Mouse (Mus musculus): ENCODE data around the gene Gm49711.
A peak's percentile ranks its signal among the peaks of the same experiment; 100 is the strongest.
"Not testable (repeated sequence)": the region's sequence is repeated elsewhere in the genome, so short reads cannot be mapped to it uniquely, and the experiment has no call there.

The Gm49711 gene

DNA sequence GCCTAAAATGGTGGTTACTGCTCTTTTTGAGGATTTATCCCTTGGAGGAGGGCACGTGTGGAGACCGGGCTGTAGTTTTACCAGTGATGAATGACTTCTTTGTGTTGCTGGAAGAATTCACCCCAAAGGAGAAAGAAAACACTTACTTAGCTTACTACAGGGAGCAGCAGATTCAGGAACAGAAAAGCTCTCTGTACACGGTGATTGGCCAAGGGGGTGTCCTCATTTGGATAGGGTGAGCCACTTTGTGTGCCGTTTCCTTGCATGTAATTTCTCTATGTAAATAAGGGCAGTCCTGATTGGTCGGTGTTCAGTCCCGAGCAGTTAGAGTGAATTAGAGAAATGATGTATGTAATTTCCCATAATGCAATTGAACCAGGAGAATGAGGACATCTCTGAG, 137.0 kb downstream of the Gm49711 start:
- DNase-seq = no peak

DNA sequence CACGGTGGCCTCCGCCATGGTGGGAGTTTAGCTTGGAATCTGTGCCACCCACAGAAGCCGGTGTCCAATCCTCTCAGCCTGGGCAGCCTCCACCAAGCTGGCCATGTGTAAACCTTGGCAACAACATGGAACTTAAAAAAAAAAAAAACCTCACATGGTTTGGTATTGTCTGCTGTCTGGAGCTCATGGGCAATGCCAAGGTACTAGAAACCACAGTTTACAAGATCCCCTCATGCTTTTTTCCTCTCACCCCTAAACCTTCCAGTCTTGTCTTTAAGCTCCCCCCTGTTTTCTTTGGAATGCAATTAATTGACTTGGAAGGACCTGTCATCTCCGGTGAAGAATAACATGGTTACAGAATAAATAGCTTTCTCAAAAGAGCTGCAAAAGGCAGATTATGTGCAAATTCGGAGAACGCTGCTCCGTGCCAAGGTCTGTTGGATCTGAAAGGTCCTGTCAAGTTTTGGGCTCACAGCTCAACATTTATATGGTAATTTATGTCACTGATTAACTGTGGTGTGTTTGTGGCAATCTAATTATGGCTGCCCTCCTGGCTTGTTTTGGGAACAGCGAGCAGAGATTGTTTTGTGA, 138.7 kb downstream of the Gm49711 start:
- no peak for DNase-seq

DNA sequence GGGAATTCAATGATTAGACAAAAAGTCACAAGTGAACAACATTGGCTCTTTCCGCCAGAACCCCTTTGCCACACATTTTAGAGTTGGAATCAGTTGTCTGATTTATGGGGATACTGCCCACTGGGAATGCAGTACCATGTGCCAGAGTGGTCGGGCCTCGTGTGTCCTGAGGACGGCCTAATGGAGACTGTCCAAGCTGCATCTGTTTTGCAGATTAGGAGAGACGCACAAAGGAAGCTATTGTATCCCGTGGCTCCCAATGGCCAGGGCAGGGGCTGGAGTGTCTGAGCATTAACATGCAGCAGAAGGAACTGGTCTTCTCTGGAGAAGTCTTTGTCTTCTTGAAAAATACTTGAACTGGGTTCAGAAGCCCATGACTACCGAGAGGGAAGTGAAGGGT, 142.5 kb downstream of the Gm49711 start:
- DNase-seq = no peak

DNA sequence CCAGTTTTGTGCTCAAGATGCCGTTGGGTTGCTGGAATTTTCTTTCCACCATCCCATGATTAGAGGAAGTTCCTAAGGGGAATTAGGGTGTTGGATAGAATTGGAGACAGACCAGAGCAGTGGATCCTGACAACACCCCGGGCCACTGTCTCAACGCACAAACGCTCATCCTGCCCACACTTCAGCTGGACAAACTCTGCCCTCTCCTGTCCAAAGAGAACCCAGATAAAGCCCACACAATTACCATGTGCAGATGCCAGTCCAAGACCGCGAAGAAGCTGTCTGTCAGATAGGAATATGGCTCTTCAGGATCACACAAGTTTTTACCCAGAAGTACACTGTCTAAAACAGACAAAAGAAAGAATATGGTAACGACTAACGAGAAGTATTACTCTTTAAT, 145.5 kb downstream of the Gm49711 start:
- DNase-seq = no peak

DNA sequence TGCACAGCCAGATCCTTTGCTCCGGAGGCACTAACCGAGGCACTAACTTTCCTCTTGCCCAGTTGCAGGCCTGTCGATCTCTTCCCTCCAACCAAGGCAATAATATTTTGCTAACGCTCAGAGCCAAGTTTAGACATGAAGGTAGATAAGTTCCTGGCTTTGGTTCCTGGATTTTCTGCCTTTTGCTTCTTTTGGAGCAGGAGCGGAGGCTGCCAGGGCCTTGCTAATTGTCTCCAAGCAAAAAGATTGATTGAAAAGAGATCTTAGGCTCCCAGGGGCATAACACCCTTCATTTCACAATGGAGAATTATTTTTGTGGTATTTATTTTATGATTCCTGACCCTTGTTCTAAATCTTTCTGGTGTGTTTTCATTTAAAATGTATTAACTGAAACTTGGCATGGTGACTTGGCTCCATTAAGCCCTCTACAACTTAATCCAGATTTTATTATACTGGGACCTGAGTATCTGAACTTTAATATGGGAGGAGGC, 151.2 kb downstream of the Gm49711 start:
- no peak for DNase-seq

DNA sequence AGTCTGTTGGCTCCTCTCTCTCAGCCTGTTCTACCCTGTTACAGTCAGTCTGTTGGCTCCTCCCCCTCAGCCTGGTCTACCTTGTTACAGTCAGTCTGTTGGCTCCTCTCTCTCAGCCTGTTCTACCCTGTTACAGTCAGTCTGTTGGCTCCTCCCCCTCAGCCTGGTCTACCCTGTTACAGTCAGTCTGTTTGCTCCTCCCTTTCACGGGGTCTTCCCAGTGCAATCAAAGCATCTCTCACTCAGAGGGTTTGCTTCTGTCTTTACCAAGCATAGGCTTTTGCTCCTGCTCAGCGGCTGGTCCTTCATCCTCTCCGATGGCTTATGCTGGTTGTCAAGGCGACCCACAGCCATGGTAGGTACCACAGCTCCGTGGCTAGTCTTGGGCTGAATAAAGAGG, 152.2 kb downstream of the Gm49711 start:
- DNase-seq = not testable (repeated sequence)

DNA sequence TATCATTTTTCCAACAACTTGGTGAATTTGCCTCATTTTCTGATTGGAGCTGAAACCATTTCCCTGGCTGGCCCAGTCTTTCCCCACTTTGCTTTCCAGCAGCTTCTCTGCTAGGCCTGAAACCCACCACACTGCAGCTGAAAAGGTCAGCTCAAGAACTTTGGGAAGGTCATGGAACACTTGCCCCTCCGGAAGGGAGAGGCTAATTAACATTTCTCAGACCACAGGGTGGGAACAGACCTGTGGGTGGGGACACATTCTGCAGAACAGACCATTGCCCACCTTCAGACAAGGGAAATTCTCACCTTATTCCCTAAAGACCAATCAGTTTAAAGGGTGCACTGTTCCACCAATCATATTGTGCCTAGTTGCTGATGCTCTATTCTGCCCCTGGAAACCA, 155.8 kb downstream of the Gm49711 start:
- not testable (repeated sequence) for DNase-seq

DNA sequence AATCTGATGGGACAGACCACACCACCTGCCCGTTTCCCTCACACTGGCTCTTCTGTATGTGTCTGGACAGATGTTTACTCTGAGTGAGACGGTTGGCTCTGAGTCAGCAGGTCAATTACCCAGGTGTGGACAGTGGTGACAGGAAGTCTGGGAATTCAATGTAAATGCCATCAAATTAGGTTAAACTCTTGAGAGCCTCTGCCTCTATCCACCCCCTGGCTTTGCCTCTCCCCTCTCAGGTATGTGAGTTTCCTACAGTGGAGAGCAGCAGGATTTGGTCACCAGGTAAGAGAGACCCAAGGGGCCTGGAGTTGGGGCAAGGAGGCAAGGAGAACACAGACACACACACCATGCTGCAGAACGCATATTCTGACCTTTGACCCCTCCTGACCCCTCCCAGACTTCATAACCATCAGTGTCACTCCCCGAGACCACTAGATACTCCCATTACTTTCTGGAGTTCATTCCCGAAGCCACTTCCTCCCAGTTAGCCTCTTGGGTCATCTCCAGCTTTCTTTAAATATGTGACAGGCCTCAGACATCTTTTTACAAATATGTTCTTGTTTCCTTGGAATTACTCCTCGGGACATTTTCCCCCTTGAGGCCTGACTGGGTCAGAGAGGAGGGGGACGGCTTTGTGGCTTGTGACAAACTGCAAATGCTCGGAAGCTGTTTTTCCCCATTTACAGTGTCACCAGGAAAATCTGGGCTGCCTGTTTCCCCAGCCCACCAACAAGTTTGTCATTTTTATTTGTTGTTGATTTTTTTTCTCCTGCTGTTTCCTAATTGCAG, 157.7 kb downstream of the Gm49711 start:
- no peak for DNase-seq

DNA sequence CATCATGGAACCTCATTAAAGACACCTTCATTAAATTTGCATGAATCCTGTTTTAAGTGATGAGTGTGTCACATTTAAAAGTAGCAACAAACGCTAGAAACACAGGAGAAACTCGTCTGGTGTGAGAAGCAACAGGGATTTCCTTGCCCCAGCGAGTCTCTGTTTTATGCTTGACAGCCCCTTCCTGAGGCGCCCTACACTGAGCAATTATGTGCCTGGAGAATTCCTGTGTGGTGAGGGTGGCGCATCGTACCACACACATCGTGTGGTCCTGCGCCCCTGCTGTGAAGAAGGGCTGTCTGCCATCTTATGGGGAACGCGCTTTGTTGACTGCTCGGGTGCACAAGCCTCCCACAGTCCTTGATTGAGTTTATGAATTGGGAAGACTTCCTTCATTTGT, 162.6 kb downstream of the Gm49711 start:
- no peak for DNase-seq

DNA sequence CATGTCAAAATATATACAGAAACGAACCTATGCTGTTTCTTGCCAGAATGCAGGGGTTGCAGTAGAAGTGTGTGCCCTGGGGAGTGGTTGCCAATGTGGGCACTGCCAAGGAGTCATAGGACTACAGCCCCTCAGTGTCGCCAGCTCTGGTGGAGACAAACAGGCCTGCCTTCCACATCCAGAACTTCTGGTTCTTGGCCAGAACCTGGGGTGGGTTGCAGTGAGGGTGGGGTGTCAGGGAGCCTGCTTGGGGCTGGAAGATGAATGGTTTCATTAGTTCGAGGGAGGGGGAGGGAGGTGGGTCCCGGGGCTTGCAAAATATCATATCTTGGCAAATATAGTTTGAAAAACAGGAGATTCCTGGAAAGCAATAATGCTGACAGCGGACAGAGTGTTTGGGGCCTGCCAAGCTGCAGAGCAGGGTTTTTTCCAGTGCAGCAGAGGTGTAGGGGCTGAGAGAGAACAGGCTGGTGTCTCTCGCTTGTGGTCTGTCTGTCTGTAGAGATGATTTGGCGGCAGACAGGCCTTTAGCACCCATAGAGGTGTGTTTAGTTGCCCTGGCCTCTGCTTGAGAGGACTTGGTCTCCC, 170.3 kb downstream of the Gm49711 start:
- DNase-seq = no peak

DNA sequence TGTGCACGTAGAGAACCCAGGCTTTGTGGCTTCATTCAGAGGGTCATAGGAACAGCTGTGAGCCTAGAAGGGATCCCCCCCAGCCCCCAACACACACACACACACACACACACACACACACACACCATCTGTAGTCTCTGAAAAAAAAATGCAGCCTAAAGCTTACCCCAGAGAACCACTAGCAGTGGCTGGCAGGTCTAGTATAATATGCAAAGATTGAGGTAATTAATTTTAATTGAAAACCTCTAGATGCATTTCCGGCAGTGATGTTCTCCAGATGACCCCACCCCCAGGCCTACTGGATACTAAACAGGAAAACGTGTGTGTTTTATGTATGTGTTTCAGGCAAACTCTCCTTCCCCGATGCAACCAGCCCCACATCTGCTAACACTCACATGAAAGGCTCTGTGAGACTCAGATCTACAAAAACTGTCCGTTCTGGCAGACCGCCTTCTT, 172.4 kb downstream of the Gm49711 start:
- no peak for DNase-seq

DNA sequence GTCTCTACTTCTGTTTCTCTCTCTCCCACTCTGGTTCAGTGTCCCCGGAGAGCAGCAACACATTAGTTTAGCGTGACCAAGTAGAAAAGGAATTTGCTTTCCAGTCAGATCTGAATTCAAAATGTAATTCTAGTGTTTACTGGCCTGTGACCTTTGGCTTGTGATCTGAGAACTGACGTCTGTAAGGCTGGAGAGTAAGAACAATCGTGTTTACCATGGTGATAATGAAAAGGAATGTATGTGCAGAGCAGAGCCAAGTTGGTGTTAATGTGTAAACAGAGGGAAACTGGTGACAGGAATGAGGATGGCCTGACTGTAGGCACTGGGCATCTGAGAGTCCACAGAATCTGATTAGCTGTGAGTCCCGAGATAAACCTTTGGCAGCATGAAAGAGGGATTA, 176.4 kb downstream of the Gm49711 start:
- peak; percentile 70 for DNase-seq

DNA sequence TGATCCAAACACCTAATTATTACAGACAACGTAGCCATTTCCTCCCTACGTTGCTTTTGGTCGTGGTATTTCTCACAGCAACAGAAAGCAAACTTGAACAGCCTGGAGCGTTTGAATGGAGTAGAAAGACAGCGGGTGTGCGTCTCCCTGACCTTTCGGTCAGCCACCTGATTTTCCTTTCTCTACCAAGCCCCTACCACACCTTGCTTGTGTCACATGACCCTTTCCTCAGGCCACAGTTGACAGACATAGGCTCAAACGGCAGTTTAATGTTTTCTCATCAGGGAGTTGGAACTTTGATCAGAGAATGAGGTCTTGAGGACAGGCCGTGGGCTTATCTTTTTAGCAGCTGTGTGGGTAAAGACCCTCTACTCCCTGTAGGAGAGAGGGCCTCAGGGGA, 177.1 kb downstream of the Gm49711 start:
- no peak for DNase-seq
